Mouse (Mus musculus): ENCODE measurements around the gene Lrrc19.

DNA sequence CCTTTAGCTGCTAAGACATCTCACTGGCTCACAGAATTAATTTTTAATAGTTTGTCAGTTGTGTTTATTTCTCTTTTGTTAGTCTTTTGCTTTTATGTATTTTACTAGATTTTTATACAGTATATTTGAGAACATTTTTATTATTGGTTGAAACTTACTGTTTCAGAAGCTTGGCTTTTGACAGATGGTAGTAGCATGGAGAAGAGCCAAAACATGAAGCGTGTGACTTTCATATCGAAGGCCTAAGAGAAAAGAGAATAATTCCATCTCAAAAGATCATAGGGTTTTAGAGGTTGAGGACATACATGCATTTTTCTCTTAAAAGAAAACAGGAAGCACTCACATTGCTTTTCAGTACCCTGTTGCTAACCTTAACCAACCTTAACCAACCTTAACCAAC, 6.8 kb downstream of the Lrrc19 start:
- TF ChIP-seq CTCF (IDR thresholded peaks at IDR 0.05; ENCODE audit: extremely low read depth, insufficient read depth, low read length) (no peak), POLR2A (IDR thresholded peaks at IDR 0.05; ENCODE audit: extremely low read depth, insufficient read depth, low read length) (no peak)
